Mouse (Mus musculus) adrenal gland, postnatal 25 days (tissue): ENCODE measurements at regions not wholly inside any gene's neighbourhood (a gene's known extent, or its start where the extent isn't known, plus 50 kb on each side); places are given as distances from the start of the nearest gene placed in this dataset.

ENCODE experiments used
- DNase-seq: peaks from one replicate; pipeline ENCODE4 v3.0.0; 2021; ENCODE audit warnings: mixed read lengths

DNA sequence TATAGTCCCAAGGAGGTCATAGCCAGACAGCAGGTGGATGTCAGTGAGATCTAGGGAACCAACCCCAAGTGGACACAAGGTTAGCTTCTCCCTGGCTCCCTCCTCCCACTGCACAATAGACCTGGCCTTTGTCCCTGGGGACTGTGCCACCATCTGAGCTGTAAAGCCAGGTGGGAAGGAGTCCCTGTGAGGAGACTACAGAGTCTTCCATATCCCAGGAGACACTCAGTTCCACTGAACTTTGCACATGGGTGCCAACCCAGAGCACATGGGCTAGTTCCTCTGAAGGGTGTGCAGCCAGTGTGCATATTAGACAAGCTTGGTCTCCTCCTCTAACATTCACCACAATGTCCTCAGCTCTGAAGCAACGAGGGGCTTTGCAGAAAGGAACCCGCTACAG, 86.5 kb upstream of the Shh start:
- DNase-seq: no peak

DNA sequence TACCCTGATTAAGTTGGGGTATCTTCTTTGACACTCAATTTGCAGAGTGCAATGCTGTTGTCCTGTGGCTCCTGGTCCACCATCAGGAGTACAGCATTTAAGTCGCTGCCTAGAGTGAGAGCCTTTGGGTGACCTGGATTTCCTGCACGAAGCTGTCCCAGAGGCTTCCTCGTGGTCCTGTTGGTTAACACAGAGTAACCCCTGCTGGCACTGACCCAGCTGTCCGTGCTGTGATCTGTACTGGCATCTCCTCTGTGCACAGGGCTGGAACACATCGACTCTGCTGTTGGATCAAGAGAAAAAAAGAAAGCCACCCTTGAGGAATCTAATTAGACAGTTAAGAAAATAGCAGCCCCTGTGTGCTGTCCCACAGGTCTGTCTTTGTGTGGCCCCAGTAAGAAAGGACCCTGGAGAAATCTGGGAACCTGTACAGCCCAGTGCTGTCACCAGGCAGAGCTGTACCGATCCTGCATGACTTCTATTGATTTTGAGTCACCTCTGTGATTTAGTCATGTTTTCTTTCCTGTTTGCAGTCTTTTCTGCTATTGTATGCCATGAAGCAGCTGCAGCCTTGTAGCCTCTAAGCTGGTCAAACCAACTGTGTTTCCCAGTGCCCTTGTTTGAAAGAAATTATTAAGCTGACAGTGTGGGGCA, 63.3 kb upstream of the Shh start:
- DNase-seq: peak; percentile 29

DNA sequence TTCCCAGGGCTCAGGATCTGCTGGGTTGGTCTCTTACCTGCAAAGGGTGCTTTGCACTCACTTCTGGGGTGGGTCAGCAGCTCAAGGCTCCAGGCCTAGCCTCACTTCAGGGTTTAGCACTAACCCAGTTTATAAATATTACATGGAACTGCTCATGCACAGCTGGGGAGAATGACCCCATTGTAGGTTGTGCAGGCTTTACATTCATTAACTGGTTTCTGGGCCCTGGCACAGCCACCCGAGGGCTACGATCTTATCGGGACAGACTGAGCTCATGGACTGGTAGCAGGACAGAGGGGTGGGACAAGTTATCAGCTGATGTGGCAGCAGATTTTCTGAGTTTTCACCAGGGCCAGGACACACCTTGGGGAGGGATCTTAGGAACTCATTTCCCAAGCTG, 59.4 kb upstream of the Shh start:
- DNase-seq: no peak

DNA sequence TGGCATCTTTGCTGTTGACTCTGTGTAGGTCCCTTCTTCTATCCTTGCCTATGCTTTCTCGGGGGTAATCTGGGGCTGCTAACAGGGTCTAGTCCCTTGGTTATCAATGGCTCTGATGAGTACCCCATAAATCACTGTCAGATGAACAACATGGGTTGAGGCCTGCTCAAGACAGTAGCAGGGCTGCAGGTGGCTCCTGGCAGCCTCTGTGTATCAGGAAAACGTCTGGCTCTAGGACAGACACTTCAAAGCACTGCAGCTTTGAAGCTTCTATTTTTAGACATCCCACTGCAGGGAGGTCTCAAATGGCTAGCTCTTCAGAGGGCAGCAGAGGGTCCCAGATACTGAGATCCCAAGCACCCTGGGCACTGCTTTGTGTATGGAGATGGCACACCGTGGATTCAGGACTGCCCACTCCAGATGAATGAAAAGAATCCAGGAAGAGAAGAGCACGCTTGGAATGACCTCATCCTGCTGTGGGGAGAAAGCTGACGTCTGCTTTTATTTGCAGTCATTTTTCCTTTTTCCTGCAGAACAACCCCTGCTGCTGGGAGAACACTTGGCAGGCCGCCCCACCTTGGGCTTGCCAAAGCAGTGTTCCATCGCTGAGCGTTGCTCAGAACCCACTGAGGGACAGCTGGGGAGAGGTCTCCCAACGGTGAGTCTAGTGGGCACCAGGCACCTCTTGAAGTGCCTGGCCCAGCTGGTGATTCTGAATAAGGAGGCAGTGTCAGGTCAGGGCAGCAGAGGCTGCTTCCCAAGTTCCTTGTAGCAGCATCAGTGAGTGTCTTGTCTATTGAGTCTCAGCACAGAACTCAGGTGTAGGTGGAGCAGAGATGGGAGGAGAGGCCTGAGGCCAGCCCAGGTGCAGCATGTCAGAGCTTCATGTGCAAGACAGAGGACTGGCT, 54.0 kb upstream of the Shh start:
- DNase-seq: peak; percentile 80

DNA sequence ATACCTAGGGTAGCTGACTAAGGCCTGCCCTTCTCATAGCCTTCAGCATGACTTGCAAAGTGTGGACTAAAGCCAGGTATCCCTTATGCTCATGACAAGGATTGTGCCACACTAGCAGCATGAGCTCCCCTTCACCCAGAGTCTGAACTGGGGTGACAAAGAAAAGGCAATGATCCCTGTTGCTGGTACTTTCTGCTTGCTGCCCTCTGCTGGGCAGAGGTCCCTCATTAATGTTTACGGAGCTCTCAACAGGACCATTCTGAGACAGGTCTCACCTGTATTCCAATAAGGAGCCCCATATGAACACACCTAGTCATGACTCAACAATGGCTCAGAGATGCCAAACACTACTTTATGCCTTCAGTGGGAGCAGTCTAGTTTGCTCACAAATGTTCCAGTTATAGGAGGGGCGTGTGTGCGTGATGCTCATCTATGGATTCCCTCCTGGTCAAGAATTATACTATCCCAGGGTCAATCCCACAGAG, 52.0 kb upstream of the Shh start:
- DNase-seq: no peak
